Mouse (Mus musculus) NIH3T3 (cell line): ENCODE data around the gene Tac2.
"Not testable (repeated sequence)": the region's sequence is repeated elsewhere in the genome, so short reads cannot be mapped to it uniquely, and the experiment has no call there.

Experiments
- DNase-seq: peaks from one replicate; pipeline ENCODE4 v3.0.0-alpha.2; 2012; ENCODE audit warnings: low read depth

The Tac2 gene

DNA sequence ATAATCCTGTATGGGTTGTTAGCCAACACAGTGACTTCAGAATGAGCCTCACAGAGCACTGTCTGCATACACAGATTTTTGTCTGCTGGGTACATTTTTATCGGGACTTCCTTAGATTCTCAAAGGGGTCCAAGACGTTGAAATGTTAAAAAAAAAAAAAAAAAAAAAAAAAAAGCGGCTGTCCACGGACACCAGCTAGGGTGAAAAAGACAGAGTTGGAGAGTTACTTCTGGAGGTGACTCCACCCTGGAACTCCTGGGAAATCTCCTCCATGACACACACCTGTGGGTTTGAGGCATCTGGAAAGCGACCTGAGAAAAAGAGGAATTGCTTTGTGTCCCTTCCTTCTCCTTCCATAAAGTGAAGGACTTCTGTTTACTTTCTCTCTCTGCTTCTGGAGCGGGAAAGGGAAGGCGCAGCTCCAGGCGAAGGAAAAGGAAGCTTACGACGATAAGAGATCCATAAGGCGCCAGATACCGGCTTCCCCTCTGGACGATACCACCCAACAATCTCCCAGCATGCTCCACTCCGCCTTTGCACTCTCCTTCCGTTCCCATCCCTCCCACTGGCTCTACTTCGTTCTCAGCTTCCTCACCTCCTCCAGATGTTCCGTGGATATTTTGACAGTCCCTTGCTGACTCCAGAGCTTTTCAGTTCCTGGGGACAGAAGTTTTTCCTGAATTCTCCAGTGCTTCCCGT lies 31.6 kb downstream of the Tac2 start:
- no peak for DNase-seq

DNA sequence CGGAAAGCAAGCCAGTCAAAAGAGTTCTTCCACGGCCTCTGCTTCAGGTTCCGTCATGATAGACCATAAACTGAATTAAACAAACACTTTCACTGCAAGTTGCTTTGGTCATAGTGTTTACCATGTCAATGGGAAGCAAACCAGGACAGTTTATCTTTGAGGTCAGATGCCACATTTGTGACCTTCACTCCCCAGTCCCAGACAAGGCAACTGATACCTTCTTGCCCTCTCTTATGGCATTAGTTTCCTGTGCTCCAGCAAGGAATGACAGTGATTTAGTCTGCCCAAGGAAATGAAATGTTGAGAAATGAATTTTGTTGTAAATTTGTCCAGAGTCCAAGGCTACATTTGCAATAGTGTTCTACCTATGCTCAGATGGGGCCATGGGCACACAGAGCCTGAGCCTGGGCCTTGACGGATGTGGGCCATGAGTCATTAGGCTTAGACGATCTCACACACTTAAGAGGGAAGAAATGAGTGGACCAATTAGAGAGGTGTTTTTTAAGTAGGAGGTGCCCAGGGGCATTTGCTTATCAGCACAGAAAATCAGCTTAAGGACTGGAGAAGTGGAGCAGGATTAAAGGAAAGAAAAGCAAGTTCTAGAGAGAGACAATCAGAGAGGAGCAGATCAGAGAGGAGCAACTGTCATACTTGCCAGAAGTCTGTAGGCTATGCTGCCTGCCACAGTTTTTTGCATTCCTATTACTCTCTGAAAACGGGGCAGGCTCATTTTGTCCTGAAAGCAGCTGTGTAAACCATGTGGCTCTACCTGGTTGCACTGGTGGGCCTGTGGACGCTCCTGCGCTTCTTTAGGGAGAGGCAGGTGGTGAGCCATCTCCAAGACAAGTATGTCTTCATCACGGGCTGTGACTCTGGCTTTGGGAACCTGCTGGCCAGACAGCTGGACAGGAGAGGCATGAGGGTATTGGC lies 35.2 kb downstream of the Tac2 start, which contains the start of the genes Rdh1 and Rdh16f1:
Gene Rdh1 (plus strand): TSS at position 541 of the 930 bp plus-strand sequence.
Gene Rdh16f1 (plus strand): TSS at position 607 of the 930 bp plus-strand sequence.
- no peak for DNase-seq

DNA sequence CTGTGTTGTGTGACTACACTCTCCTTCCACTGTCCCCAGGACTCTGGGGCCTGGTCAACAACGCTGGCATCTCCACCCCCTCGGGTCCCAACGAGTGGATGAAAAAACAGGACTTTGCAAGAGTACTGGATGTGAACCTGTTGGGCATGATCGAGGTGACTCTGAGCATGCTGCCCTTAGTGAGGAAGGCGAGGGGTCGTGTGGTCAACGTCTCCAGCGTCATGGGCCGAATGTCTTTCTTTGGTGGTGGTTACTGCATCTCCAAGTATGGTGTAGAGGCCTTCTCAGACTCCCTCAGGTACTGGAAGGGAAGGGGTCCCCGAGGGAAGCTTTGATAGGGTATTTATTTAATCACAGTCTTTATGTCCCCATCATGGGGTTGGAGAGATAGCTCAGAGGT lies 38.6 kb downstream of the Tac2 start:
- DNase-seq, result not testable (repeated sequence)

DNA sequence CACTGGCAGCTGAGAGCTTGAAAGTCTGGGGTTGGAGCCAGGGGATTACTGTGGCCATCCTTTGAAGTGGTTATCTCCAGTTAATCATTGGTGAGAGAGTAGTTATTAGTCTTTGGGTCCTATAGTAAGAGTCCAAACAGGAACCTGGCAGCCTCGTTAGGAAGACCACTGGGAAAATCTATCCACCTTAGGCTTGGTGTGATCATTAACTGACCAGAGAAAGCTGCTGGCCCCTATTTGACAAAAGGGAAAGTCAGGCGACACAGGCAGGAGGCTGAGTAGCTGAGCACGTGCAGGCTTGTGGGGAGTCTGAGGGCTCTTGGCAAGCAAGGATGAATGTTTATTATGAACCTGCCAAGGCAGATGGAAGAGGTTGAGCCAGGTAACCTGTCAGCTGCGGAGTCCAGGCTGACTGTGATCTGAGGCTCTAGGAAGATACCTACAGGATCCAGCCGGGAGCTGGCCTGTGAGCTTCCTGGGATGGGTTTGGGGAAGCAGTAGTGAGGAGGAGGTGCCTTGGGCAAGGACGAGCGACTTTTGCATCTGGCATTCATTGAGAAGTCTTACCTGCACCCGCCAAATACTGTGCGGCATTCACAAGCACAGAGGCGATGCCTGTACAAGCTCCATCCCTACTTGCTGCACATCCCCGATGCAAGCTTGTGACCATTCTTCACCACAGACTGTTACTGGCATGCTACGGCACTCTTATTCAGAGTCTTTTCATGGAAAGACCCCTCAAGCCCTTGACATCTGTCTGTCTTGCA lies 39.8 kb downstream of the Tac2 start:
- DNase-seq, result no peak

DNA sequence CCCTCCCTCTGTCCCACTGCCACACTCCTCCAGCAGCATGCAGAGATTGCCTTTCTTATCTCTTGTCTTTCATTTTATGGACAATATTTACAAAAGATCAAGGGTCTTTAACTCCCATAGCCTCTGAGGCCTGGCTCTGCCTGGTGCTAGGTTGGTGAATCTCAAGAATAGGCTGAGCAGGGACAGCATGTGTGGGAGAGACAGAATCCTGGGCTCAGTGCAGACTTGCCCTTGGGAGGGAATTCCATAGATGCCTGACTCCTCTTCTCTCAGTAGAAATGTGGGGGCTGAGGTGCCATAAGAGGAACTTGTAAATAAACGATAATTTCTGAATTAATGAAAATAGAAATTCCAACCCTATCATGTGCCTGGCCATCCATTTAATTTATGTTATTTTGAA lies 42.3 kb downstream of the Tac2 start:
- DNase-seq, result no peak

DNA sequence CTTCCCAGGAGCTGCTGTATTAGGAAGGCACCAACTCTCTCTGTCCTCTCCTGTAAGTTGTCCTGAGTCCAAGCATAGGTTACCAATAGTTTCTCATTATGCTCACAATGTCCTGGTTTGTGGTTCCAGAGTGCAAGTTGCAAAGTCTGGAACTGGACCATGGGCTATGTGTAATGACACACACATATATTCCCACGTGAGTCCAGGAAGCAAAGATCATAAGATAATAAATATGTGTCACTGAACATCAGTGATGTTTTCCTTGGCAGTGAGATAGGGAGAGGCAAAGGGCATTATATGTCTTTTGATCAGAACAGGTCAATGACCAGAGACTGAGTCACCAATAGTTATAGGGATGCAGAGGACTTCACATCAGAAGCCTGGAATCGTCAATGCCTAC lies 51.7 kb downstream of the Tac2 start, which contains the start of gene Rdh9:
Gene Rdh9 (plus strand): TSS at position 376 of the 400 bp plus-strand sequence.
- DNase-seq, result no peak
